Mouse (Mus musculus): ENCODE measurements around the gene 4930579F01Rik. TPM values are rescaled to one million over a fixed set of nuclear protein-coding genes. Genes with fewer than 3 reads are reported as not detected.

Gene 4930579F01Rik
- not detected in 2 replicates for polyA plus RNA-seq (2011; ENCODE audit: insufficient read depth, insufficient read length, low read depth, missing spikeins)

- H3K4me1 ChIP-seq (ENCODE audit: control insufficient read depth, insufficient read depth, low read length): peaks cover 2% of the 10 kb centered on the region
- TF ChIP-seq POLR2A (IDR thresholded peaks at IDR 0.05; ENCODE audit: insufficient read depth, low read length) (no peak), EP300 (IDR thresholded peaks at IDR 0.05; ENCODE audit: insufficient read depth, low read depth, low read length) (no peak), CTCF (IDR thresholded peaks at IDR 0.05; ENCODE audit: low read depth, low read length) (no peak)
- H3K4me3 ChIP-seq (ENCODE audit: low read depth, low read length): peak within 1 kb of the TSS; percentile 45
- no peaks in the 10 kb centered on the region for H3K27me3 ChIP-seq (ENCODE audit: control insufficient read depth, insufficient read depth, low read length, poor library complexity, severe bottlenecking)
- H3K27ac ChIP-seq (ENCODE audit: insufficient read depth, low read length): no peak within 1 kb of the TSS
- no peaks in the 10 kb centered on the region for H3K36me3 ChIP-seq (ENCODE audit: control insufficient read depth, insufficient read depth, low read length, poor library complexity, severe bottlenecking)
- no peak within 1 kb of the TSS for H3K9ac ChIP-seq (ENCODE audit: low read depth, poor library complexity, severe bottlenecking)
- H3K9me3 ChIP-seq (replicated peaks; ENCODE audit: control insufficient read depth, insufficient read depth, low read length, poor library complexity, severe bottlenecking): no peaks in the 10 kb centered on the region
Observed at GRCm38 (mm10) chr3:138193683-138194302, at the start of gene 4930579F01Rik. TSS of gene 4930579F01Rik (minus strand) at chr3:138193825.

DNA sequence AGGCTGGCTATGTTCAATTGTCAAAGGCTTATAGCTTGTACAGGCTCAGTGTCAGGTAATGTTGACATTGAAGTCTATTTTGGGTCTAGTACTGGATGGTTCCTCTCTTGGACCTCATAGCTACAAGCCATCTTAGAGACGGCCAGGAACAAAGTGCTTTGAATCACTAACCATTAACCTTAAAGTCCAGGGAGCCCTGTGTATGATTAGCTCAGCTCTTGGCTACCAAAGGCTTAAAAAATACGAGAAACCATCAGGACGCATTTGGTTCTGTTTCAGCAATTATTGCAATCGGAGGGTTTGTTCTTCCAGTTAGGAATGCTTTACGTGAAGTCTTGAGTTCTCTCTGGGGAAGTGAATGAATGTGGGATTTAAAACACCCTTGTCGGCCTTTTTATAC lies 49.3 kb upstream of the 4930579F01Rik start:
- Histone ChIP-seq H3K36me3 (ENCODE audit: control insufficient read depth, insufficient read depth, low read length, poor library complexity, severe bottlenecking) (no peaks in the 10 kb centered on the region), H3K4me3 (ENCODE audit: low read depth, low read length) (no peak overlapping the region), H3K9ac (ENCODE audit: low read depth, poor library complexity, severe bottlenecking) (no peak overlapping the region), H3K9me3 (replicated peaks; ENCODE audit: control insufficient read depth, insufficient read depth, low read length, poor library complexity, severe bottlenecking) (no peaks in the 10 kb centered on the region), H3K27ac (ENCODE audit: insufficient read depth, low read length) (no peak overlapping the region), H3K27me3 (ENCODE audit: control insufficient read depth, insufficient read depth, low read length, poor library complexity, severe bottlenecking) (no peaks in the 10 kb centered on the region), H3K4me1 (ENCODE audit: control insufficient read depth, insufficient read depth, low read length) (no peaks in the 10 kb centered on the region)
- TF ChIP-seq POLR2A (IDR thresholded peaks at IDR 0.05; ENCODE audit: insufficient read depth, low read length) (no peak), EP300 (IDR thresholded peaks at IDR 0.05; ENCODE audit: insufficient read depth, low read depth, low read length) (no peak)

DNA sequence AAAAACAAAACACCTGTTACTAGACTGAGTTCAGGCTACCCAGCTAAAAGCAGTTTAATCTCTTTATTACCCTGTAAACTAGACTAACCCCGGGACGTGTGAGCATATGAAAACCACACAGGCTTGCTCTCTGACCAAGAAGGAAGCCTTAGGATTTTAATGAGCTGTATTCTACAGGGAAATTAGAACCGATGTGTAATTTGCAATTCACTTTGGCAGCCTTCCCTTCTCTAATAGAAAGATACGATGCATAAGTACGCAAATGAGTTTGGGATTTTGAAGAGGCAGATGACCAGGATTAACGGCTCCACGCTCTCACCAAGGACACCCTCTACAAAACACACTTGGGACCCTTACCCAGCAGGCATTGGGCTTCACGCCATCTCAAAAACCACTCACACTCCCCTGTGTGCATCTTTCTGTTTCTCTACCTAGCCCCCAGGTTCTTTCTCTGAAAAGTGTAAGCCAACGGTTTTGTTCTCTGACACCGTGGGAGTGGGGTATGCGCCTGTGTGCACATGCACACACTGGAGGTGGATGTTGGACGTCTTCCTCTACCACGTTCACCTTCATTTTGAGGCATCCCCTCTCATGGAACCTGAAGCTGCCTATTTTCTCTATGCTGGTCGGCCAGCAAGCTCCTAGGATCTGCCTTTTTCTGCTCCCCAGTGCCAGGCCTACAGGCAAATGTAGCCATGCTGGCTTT lies 48.5 kb upstream of the 4930579F01Rik start:
- H3K36me3 ChIP-seq (ENCODE audit: control insufficient read depth, insufficient read depth, low read length, poor library complexity, severe bottlenecking): no peaks in the 10 kb centered on the region
- H3K27ac ChIP-seq (ENCODE audit: insufficient read depth, low read length): no peak overlapping the region
- H3K4me3 ChIP-seq (ENCODE audit: low read depth, low read length): no peak overlapping the region
- no peak overlapping the region for H3K9ac ChIP-seq (ENCODE audit: low read depth, poor library complexity, severe bottlenecking)
- no peak for TF ChIP-seq EP300 (IDR thresholded peaks at IDR 0.05; ENCODE audit: insufficient read depth, low read depth, low read length)
- no peak for TF ChIP-seq POLR2A (IDR thresholded peaks at IDR 0.05; ENCODE audit: insufficient read depth, low read length)
- TF ChIP-seq CTCF (IDR thresholded peaks at IDR 0.05; ENCODE audit: low read depth, low read length): no peak
- H3K4me1 ChIP-seq (ENCODE audit: control insufficient read depth, insufficient read depth, low read length): no peaks in the 10 kb centered on the region
- H3K9me3 ChIP-seq (replicated peaks; ENCODE audit: control insufficient read depth, insufficient read depth, low read length, poor library complexity, severe bottlenecking): no peaks in the 10 kb centered on the region
- no peaks in the 10 kb centered on the region for H3K27me3 ChIP-seq (ENCODE audit: control insufficient read depth, insufficient read depth, low read length, poor library complexity, severe bottlenecking)

GRCm38 (mm10) chr3:138241371-138241770 lies 47.7 kb upstream of the 4930579F01Rik start:
- Histone ChIP-seq H3K4me1 (ENCODE audit: control insufficient read depth, insufficient read depth, low read length) (no peaks in the 10 kb centered on the region), H3K9ac (ENCODE audit: low read depth, poor library complexity, severe bottlenecking) (no peak overlapping the region), H3K36me3 (ENCODE audit: control insufficient read depth, insufficient read depth, low read length, poor library complexity, severe bottlenecking) (no peaks in the 10 kb centered on the region), H3K9me3 (replicated peaks; ENCODE audit: control insufficient read depth, insufficient read depth, low read length, poor library complexity, severe bottlenecking) (no peaks in the 10 kb centered on the region), H3K4me3 (ENCODE audit: low read depth, low read length) (no peak overlapping the region), H3K27ac (ENCODE audit: insufficient read depth, low read length) (no peak overlapping the region), H3K27me3 (ENCODE audit: control insufficient read depth, insufficient read depth, low read length, poor library complexity, severe bottlenecking) (no peaks in the 10 kb centered on the region)
- TF ChIP-seq POLR2A (IDR thresholded peaks at IDR 0.05; ENCODE audit: insufficient read depth, low read length) (no peak), EP300 (IDR thresholded peaks at IDR 0.05; ENCODE audit: insufficient read depth, low read depth, low read length) (no peak), CTCF (IDR thresholded peaks at IDR 0.05; ENCODE audit: low read depth, low read length) (no peak)

DNA sequence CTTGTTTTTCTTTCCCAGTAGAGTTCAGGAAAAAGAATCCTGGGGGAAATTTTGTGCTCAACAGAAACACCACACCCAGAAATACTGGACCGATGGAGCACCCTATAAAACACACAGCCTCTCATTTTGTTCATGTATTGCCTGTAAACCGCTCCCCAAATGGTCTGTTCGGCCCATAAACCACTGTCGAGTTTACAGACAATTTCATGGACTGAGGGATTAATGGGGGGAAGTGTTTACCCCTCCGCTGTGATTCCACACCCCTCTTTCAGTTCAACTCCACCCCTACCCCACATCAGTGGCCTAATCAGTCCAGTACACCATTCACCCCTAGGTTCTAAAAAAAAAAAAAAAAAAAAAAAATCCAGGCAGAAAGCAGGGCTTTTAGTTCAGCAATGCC lies 47.3 kb upstream of the 4930579F01Rik start:
- Histone ChIP-seq H3K4me1 (ENCODE audit: control insufficient read depth, insufficient read depth, low read length) (no peaks in the 10 kb centered on the region), H3K9ac (ENCODE audit: low read depth, poor library complexity, severe bottlenecking) (no peak overlapping the region), H3K36me3 (ENCODE audit: control insufficient read depth, insufficient read depth, low read length, poor library complexity, severe bottlenecking) (no peaks in the 10 kb centered on the region), H3K9me3 (replicated peaks; ENCODE audit: control insufficient read depth, insufficient read depth, low read length, poor library complexity, severe bottlenecking) (no peaks in the 10 kb centered on the region), H3K27me3 (ENCODE audit: control insufficient read depth, insufficient read depth, low read length, poor library complexity, severe bottlenecking) (no peaks in the 10 kb centered on the region), H3K4me3 (ENCODE audit: low read depth, low read length) (no peak overlapping the region), H3K27ac (ENCODE audit: insufficient read depth, low read length) (no peak overlapping the region)
- TF ChIP-seq CTCF (IDR thresholded peaks at IDR 0.05; ENCODE audit: low read depth, low read length): no peak
- TF ChIP-seq POLR2A (IDR thresholded peaks at IDR 0.05; ENCODE audit: insufficient read depth, low read length): no peak
- TF ChIP-seq EP300 (IDR thresholded peaks at IDR 0.05; ENCODE audit: insufficient read depth, low read depth, low read length): no peak

GRCm38 (mm10) chr3:138240411-138240810 lies 46.8 kb upstream of the 4930579F01Rik start:
- H3K4me1 ChIP-seq (ENCODE audit: control insufficient read depth, insufficient read depth, low read length): no peaks in the 10 kb centered on the region
- no peak overlapping the region for H3K9ac ChIP-seq (ENCODE audit: low read depth, poor library complexity, severe bottlenecking)
- no peaks in the 10 kb centered on the region for H3K9me3 ChIP-seq (replicated peaks; ENCODE audit: control insufficient read depth, insufficient read depth, low read length, poor library complexity, severe bottlenecking)
- H3K27me3 ChIP-seq (ENCODE audit: control insufficient read depth, insufficient read depth, low read length, poor library complexity, severe bottlenecking): no peaks in the 10 kb centered on the region
- no peaks in the 10 kb centered on the region for H3K36me3 ChIP-seq (ENCODE audit: control insufficient read depth, insufficient read depth, low read length, poor library complexity, severe bottlenecking)
- no peak overlapping the region for H3K4me3 ChIP-seq (ENCODE audit: low read depth, low read length)
- H3K27ac ChIP-seq (ENCODE audit: insufficient read depth, low read length): no peak overlapping the region
- TF ChIP-seq CTCF (IDR thresholded peaks at IDR 0.05; ENCODE audit: low read depth, low read length): no peak
- no peak for TF ChIP-seq POLR2A (IDR thresholded peaks at IDR 0.05; ENCODE audit: insufficient read depth, low read length)
- TF ChIP-seq EP300 (IDR thresholded peaks at IDR 0.05; ENCODE audit: insufficient read depth, low read depth, low read length): no peak

All from ES-Bruce4 (cell line).